Mouse (Mus musculus) lung, embryonic 16.5 days (tissue): ENCODE measurements around the gene Cct6b. TPM values are rescaled to one million over a fixed set of nuclear protein-coding genes. Genes with fewer than 3 reads are reported as not detected.

Source experiments
- ATAC-seq: fragments of 200-750 bp; cut with Nextera tagmentation; 2 replicates; pipeline ENCODE4 v1.8.0; 2017; ENCODE audit warnings: low read depth, mild to moderate bottlenecking, moderate library complexity
- H3K27ac ChIP-seq: fragments of 300-500 bp; sonication (generic); 2 replicates; pipeline ENCODE4 v1.5.1; 2014; ENCODE audit warnings: mild to moderate bottlenecking, control low read depth, low read length
- H3K27me3 ChIP-seq: fragments of 300-500 bp; sonication (generic); 2 replicates; pipeline ENCODE4 v1.6.1; 2014; ENCODE audit warnings: low read depth, low read length, mixed read lengths; ENCODE audit not compliant: control insufficient read depth, insufficient read depth
- H3K36me3 ChIP-seq: fragments of 300-500 bp; sonication (generic); 2 replicates; pipeline ENCODE4 v1.6.1; 2014; ENCODE audit warnings: low read length; ENCODE audit not compliant: control insufficient read depth, insufficient read depth
- H3K4me1 ChIP-seq: fragments of 300-500 bp; sonication (generic); replicated peaks from 2 replicates; pipeline ENCODE4 v1.6.1; 2014; ENCODE audit warnings: low read length, mixed read lengths; ENCODE audit not compliant: control insufficient read depth, insufficient read depth
- H3K4me2 ChIP-seq: fragments of 300-500 bp; sonication (generic); 2 replicates; pipeline ENCODE4 v1.6.1; 2014; ENCODE audit warnings: low read depth, low read length, control low read depth
- H3K4me3 ChIP-seq: fragments of 300-500 bp; sonication (generic); 2 replicates; pipeline ENCODE4 v1.5.1; 2014; ENCODE audit warnings: mild to moderate bottlenecking, low read length, control low read depth
- H3K9ac ChIP-seq: fragments of 300-500 bp; sonication (generic); 2 replicates; pipeline ENCODE4 v1.6.1; 2014; ENCODE audit warnings: low read length, control low read depth
- H3K9me3 ChIP-seq: fragments of 300-500 bp; sonication (generic); 2 replicates; pipeline ENCODE4 v1.6.1; 2016; ENCODE audit warnings: low read length; ENCODE audit not compliant: control insufficient read depth
- WGBS: fragments of 180-500 bp; shearing (Covaris S2); extraction: QIAGEN DNeasy Blood & Tissue Kit; methylation state at CpG from one replicate; pipeline ENCODE4 v1.1.7; 2014; 5-methylcytosine and 5-hydroxymethylcytosine counted together
- polyA plus RNA-seq: library from polyadenylated mRNA; unstranded; fragments of >200 nt; fragmentation: Nextera tagmentation; extraction: Ambion mirVana; gene quantifications from 2 replicates; pipeline ENCODE4 v1.2.1, GENCODE M21; 2015

Gene Cct6b
- polyA plus RNA-seq: 0.30 and 0.44 TPM in 2 replicates

DNA sequence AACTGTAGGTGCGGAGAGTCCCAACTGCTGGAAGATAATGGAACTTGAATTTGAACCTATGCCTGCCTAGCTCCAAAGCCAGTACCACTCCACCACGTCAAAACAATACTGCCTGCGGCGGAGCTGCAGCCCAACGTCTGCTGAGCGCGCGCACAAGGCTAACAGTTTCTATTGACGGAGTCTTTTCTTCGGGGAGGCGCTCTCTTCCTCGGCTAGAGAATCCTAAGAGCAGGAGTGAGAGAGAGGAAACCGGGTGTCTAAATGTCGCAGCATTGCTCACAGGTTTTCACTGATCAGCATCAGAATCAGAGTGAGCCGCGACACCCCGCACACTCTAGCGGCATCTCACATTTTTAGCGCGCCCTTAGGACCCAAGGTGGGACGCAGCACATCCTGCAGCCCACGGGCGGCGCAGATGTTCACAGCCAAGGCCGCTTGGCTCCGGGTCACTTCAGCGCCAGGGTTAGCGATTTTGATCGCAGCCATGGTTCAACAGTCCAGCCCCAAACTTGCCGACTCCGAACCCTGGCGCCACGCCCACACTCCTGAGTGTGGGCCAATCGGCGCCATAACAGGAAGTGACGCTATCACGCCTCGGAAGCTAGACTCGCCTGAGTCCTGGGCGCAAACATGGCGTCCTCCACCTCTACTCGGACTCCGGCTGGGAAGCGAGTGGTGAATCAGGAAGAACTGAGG lies at the start of gene Cct6b, which contains the start of gene Zfp830:
Gene Cct6b, minus strand, starts transcription at position 580 of the 696 bp plus-strand sequence.
Gene Zfp830, plus strand, starts transcription at position 604 of the 696 bp plus-strand sequence.
- Histone ChIP-seq H3K4me3 (peak within 1 kb of the TSS; percentile 78), H3K27me3 (no peaks in the 10 kb centered on the region), H3K4me2 (peak within 1 kb of the TSS; percentile 86), H3K27ac (peak within 1 kb of the TSS; percentile 93), H3K36me3 (peaks cover 3% of the 10 kb centered on the region; the same call in 1 of the 2 replicates), H3K4me1 (peaks cover 14% of the 10 kb centered on the region), H3K9me3 (0 out of 2 replicates have a peak, but pooled peaks cover 3% of the 10 kb centered on the region), H3K9ac (peak within 1 kb of the TSS; percentile 89)
- under 1% methylated on average over 44 of the region's 44 CpGs for WGBS
- peak; percentile 100 for ATAC-seq

DNA sequence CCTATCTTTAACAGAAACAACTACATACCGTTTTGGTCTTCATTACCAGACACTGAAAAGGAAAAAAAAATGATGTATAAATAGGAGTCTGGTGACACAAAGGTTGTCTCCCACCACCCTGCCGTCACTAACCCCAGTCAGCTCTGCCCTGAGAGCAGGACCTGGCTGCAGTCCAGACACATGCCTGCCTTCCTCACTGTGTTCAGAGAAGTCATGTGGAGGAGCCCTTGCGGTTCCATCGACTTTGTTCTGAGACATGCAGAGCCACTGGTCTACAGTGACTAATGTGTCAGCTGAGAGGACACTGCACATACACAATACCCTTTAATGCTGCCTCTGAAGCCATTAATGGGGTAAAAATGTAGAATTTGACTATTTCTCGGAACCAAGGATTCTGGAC lies 44.4 kb upstream of the Cct6b start:
- Histone ChIP-seq H3K4me3 (no peak overlapping the region), H3K4me1 (no peaks in the 10 kb centered on the region), H3K9me3 (no peaks in the 10 kb centered on the region), H3K9ac (no peak overlapping the region), H3K27ac (no peak overlapping the region), H3K4me2 (no peak overlapping the region), H3K27me3 (no peaks in the 10 kb centered on the region), H3K36me3 (peaks cover 1% of the 10 kb centered on the region; the same call in 1 of the 2 replicates)
- 64% methylated on average over 5 of the region's 5 CpGs for WGBS
- no peak for ATAC-seq

- no peak overlapping the region for H3K4me3 ChIP-seq
- no peak overlapping the region for H3K4me2 ChIP-seq
- H3K4me1 ChIP-seq: no peaks in the 10 kb centered on the region
- 65% methylated on average over 3 of the region's 3 CpGs for WGBS
- H3K27ac ChIP-seq: no peak overlapping the region
- no peak for ATAC-seq
- no peak overlapping the region for H3K9ac ChIP-seq
- no peaks in the 10 kb centered on the region for H3K9me3 ChIP-seq
- H3K27me3 ChIP-seq: no peaks in the 10 kb centered on the region
- H3K36me3 ChIP-seq: peaks cover 4% of the 10 kb centered on the region
These were observed 43.2 kb upstream of the Cct6b start for GRCm38 (mm10) chr11:82807370-82807769.

- Histone ChIP-seq H3K27ac (no peak overlapping the region), H3K9ac (no peak overlapping the region), H3K4me3 (no peak overlapping the region), H3K36me3 (peaks cover 5% of the 10 kb centered on the region), H3K9me3 (no peaks in the 10 kb centered on the region), H3K4me1 (no peaks in the 10 kb centered on the region), H3K27me3 (no peaks in the 10 kb centered on the region), H3K4me2 (no peak overlapping the region)
- WGBS: 39% methylated on average over 3 of the region's 3 CpGs
- ATAC-seq: no peak
These were observed 42.5 kb upstream of the Cct6b start for GRCm38 (mm10) chr11:82806656-82807055.

- H3K9ac ChIP-seq: no peak overlapping the region
- no peak overlapping the region for H3K27ac ChIP-seq
- H3K4me3 ChIP-seq: no peak overlapping the region
- no peak for ATAC-seq
- WGBS: 80% methylated on average over 11 of the region's 11 CpGs
- no peak overlapping the region; the same call in 1 of the 2 replicates for H3K4me2 ChIP-seq
- no peaks in the 10 kb centered on the region for H3K27me3 ChIP-seq
- peaks cover 20% of the 10 kb centered on the region for H3K36me3 ChIP-seq
- no peaks in the 10 kb centered on the region for H3K9me3 ChIP-seq
- peaks cover 16% of the 10 kb centered on the region for H3K4me1 ChIP-seq
These were observed 19.3 kb upstream of the Cct6b start for GRCm38 (mm10) chr11:82783453-82783852.

DNA sequence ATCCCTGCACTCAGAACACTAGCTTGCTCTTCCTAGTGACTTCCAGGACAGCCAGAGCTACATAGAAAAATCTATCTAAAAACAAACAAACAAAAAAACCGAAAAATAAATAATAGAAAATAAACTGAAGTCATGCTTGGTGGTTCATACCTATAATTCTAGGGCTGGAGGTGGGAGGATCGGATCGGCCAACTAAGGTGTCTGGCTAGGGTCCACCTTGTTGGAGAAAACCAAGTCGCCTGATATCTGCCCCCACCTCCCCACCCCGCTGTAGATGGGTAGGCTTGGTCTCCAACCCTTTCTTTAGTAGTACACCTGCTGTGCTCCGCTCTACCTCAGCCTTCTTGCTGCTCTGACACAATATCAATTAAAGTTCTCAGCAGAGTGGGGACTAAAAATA lies 18.1 kb upstream of the Cct6b start:
- Histone ChIP-seq H3K9me3 (no peaks in the 10 kb centered on the region), H3K36me3 (peaks cover 13% of the 10 kb centered on the region), H3K4me2 (peak overlapping the region; percentile 60), H3K4me3 (peak overlapping the region; percentile 80), H3K4me1 (peaks cover 16% of the 10 kb centered on the region), H3K27ac (no peak overlapping the region), H3K27me3 (no peaks in the 10 kb centered on the region), H3K9ac (peak overlapping the region; percentile 97)
- no peak for ATAC-seq
- 35% methylated on average over 6 of the region's 6 CpGs for WGBS

DNA sequence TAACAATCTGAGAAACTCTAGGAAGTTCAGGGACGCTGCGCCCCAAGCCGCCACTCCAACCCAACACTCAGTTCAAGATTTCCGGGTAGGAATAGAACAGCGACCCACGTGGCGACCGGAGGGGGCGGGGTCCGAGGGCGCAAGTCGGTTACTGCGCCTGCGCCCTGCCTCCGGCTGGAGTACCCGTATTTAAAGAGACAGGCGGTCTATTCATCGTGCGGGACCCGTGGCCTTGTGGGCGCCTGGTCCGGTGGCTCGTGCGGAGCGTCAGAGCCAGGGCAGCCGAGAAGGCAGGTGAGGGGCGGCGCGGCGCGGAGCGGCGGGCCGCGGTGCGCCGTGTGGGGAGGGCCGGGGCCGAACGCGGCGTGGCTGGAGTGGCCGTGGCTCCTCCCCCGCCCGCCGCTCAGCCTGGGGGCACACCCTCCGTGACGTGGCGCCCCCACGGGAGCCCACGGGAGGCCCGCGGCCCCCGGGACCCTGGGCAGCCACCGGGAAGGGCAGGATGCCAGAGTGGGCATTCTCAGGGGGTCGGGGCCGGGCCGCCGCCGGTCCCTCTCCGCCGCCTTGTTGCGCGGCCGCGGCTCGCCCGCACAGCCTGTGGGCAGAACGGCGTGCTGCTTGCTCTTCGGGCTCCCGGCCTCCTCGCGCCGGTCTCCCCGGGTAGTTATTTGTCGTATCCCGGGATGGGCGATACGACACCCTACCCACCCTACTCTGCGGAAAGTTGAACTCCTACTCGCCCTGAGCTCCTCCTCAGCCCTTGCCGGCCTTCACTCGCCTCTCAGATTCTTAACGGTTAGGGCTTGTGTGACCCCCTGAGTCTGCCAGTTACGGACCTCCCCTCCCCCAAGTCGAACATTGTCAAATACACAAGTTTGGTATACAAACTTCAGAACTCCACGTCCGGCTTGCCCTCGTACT lies 17.1 kb upstream of the Cct6b start, which contains the start of gene Lig3:
Gene Lig3, plus strand, starts transcription at position 126 of the 921 bp plus-strand sequence.
- H3K27ac ChIP-seq: peak within 1 kb of the TSS; percentile 96
- H3K4me2 ChIP-seq: peak within 1 kb of the TSS; percentile 81
- WGBS: under 1% methylated on average over 85 of the region's 90 CpGs
- peak within 1 kb of the TSS; percentile 97 for H3K9ac ChIP-seq
- peak within 1 kb of the TSS; percentile 80 for H3K4me3 ChIP-seq
- H3K9me3 ChIP-seq: no peaks in the 10 kb centered on the region
- H3K36me3 ChIP-seq: peaks cover 13% of the 10 kb centered on the region
- no peaks in the 10 kb centered on the region for H3K27me3 ChIP-seq
- peak; percentile 97 for ATAC-seq
- H3K4me1 ChIP-seq: peaks cover 16% of the 10 kb centered on the region

GRCm38 (mm10) chr11:82780134-82780533 lies 16.0 kb upstream of the Cct6b start:
- Histone ChIP-seq H3K4me2 (peak overlapping the region; percentile 81), H3K36me3 (peaks cover 5% of the 10 kb centered on the region), H3K27me3 (no peaks in the 10 kb centered on the region), H3K9me3 (no peaks in the 10 kb centered on the region), H3K27ac (peak overlapping the region; percentile 80), H3K9ac (peak overlapping the region; percentile 97), H3K4me3 (peak overlapping the region; percentile 80), H3K4me1 (peaks cover 16% of the 10 kb centered on the region)
- WGBS: 27% methylated on average over 5 of the region's 5 CpGs
- ATAC-seq: no peak
